Mouse (Mus musculus) bone marrow macrophage, adult 2 months (primary cell): ENCODE measurements around the gene Aqp11.

Experiments
- CTCF ChIP-seq: IDR thresholded peaks from 2 replicates; pipeline ENCODE4 v1.5.1; 2012; ENCODE audit warnings: low read depth, mild to moderate bottlenecking, low read length, moderate library complexity
- POLR2A ChIP-seq: IDR thresholded peaks from 2 replicates; pipeline ENCODE4 v1.6.1; 2012; ENCODE audit warnings: mild to moderate bottlenecking, low read depth, low read length, borderline replicate concordance

- no peak for TF ChIP-seq POLR2A
- TF ChIP-seq CTCF, result no peak
Observed at GRCm38 (mm10) chr7:97696506-97697254, 41.4 kb downstream of the Aqp11 start, which contains the start of gene Clns1a.
